Mouse (Mus musculus): Measurements from ENCODE around the gene Zfp148.
"Not testable (repeated sequence)": the region's sequence is repeated elsewhere in the genome, so short reads cannot be mapped to it uniquely, and the experiment has no call there.

The Zfp148 gene

DNA sequence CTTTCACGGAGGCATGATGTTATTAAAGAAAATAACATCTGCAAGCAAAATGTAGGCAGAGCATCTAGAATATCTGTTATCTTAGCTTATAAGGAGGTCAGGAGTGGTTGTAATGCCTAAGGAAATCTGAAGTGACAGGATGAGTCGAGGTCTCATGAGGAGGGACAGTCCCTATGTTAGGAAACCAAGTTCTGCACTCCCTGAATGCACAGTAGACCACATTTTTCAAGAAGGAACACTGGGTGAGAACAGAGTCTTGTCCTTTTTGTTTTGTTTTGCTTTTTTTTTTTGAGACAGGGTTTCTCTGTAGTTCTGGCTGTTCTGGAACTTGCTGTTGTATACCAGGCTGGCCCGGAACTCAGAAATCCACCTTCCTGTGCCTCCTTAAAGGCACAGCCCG lies 1.7 kb downstream of the Zfp148 start:
- DNase-seq: no peak

DNA sequence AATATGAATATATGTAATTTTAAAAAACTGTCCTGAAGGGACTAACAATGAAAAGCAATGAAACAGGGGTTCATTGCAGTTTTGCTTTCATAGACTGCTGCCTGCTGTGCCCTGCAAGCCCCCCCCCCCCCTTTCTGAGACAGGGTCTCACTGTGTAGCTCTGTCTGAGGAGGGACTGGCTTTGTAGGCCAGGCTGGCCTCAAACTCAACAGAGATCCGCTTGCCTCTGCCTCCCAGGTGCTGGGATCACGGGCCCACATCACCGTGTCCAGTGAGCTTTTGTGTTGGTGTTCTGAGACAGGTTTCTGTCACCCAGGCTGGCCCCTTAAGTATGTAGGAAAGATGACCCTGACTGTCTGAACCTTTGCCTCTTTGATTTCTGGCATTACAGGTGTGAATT lies 2.9 kb downstream of the Zfp148 start:
- no peak for DNase-seq

DNA sequence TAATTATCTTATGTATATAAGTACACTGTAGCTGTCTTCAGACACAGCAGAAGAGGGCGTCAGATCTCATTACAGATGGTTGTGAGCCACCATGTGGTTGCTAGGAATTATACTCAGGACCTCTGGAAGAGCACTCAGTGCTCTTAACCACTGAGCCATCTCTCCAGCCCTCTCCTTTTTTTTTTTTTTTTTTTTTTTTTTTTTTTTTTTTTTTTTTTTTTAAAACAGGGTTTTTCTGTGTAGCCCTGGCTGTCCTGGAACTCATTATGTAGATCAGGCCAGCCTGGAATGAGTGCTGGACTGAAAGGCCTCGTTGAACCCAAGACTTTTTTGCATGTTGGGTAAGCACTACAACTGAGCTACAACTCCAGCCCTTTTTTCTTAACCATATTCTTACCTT lies 3.4 kb downstream of the Zfp148 start:
- not testable (repeated sequence) for DNase-seq

DNA sequence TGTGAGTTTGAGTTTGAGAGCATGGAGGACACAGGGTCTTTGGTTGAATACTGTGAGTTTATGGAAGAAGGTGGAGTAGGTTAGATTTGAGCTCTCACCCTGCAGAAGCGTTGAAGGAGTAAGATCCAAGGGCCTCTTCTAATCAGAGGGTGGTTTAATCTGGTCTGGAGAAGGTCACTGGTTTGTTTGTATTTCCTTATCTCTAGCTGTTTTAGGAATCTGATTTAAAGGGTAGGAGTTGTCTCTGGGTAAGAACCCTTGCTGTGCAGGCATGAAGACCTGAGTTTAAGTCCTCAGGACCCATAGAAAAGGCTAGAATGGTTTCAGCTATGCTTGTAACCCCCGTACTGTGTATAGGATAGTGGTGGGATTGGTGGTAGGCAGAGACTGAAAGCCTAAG lies 6.4 kb downstream of the Zfp148 start:
- DNase-seq: no peak

DNA sequence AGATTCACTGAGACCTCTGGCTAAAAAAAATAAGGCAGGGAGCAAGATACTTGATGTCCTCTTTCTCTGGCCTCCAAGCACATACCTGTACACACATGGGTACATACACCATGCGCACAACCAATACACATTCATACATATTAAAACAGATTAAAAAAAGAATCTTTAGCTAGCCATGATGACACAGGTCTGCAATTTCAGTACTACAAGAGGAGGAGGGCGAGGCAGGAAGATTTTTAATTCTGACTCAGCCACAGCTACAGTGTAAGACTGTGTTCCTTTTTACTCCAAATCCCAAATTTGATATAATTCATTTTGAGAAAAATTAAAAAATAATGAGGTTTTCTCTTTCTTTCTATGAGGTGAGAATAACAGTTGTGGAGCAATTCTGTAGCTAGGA lies 6.8 kb downstream of the Zfp148 start:
- no peak for DNase-seq

DNA sequence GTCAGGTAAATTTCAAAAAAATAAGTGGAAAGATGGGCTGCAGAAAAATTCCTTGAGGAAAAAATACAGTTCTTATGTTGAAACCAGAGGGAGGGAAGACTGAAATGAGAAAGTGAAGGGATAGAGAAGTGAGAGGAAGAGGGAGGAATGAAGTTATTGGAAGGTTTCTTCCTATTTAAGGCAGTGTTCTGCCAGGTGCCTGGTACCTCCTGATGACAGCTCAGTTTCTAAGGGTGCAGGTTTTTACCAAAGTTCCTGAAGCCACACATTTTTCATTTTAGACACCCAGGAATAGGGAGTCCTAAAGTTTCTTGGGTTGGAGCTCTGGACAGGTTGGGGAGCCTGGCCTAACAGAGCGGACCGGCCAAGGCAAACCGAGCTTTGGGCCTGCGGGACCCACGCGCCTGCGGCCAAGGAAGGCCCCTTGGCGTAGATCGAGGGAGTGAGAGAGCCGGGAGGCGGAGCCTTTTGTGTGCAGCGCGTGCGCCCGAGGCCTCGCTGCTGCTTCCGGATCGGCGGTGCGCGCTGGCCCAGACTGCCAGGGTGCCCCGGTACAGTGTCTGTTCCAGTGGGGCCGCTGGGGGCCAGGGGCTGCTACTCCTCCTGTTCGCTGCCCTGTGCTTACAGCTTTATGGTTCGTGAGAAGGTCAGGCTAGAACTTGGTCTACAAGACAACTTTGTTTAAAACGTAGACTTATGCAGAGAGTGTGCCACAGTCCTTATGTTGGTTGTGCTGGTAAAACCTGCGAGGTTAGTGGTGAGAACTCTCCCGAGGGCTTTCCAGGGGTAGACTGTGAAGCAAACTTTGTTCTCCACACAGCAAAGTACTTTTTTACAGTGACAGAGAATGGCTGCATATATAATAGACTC lies 19.5 kb downstream of the Zfp148 start:
- DNase-seq: peak; percentile 84

DNA sequence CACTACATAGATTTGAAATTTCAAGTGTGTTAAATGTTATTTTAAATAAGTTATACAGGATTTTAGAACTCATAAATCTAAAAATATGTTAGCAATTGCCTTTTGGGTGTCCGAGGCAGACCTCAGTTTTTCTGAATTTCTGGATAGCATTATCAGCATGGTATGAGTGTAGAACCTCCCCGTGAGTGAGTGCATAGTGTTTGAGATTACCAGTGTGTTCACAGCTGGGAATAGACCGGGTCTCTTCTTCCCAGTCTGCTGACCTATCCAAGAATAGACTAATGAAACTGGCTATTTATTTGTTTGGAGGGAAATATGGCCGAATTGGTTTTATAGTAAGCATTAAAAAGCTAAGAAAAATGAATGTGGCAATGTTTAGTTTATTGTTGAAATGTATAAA lies 20.3 kb downstream of the Zfp148 start:
- peak; percentile 15 for DNase-seq

DNA sequence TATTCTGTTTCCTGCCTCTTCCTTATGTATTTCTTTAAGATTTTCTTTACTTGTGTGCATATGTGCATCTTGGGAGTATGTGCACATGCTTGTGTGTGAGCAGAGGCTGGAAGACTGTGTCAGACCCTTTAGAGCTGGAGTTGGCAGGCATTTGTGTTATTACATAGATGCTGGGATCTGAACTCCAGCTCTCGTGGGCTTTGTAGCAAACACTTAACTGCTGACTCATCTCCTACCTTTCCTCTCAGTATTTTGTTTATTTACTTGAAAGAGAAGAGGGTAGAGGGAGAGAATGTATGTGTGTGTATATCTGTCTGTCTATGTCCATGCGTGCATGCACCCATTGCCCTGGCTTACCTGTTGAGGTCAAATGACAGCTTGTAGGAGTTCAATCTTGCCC lies 22.6 kb downstream of the Zfp148 start:
- DNase-seq: no peak

DNA sequence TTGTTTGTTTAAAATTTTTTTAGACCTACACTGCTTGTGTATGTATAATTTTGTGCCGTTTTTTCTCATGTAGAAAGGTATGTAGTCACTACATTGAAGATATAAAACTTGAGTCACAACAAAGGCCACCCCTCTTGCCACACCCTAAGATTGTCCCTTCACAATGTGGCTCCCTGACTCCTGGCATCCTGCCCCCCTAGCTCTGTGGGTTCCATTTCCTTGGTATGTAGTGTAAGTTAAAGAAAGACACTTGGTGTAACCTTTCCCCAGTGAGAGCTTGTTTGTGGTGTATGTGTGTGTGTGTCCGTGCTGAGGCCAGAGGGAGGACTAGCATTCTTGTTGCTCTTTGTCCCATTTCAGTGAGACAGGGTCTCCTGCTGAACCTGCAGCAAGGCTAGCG lies 23.4 kb downstream of the Zfp148 start:
- no peak for DNase-seq

DNA sequence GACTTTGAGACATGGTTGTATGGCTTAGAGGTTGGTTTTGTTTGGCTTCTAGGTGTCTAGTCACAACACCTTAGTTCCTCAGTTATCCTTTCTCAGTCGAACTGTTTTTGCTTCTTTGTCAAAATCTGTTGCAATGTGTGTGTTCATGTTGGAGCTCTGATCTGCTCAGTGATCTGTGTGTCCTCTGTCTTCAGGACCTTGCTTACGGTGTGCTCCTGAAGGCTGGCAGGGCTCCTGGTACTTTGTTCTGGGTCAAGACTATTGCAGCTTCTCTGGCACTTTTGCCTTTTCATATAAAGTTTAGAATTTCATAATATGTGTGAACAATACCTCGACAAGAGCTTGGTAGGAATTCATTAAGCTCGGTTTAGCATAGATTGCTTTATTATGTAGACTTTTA lies 24.9 kb downstream of the Zfp148 start:
- no peak for DNase-seq

DNA sequence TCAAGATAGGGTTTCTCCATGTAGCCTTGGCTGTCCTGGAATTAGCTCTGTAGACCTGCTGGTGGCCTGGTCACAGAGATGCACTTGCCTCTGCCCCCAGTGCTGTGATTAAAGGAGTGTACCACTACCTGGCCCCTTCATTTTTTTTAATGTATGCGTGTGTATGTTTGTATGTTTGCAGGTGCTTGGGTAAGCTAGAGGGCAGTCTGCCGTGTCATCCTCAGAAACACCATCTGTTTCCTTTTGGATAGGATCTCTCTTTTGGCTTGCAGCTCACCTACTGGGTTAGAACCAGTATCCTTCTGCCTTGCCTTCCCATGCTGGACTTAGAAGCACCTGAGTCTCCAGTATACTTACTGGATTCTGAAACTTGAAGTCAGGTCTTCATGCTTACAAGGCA lies 29.5 kb downstream of the Zfp148 start:
- DNase-seq: no peak

DNA sequence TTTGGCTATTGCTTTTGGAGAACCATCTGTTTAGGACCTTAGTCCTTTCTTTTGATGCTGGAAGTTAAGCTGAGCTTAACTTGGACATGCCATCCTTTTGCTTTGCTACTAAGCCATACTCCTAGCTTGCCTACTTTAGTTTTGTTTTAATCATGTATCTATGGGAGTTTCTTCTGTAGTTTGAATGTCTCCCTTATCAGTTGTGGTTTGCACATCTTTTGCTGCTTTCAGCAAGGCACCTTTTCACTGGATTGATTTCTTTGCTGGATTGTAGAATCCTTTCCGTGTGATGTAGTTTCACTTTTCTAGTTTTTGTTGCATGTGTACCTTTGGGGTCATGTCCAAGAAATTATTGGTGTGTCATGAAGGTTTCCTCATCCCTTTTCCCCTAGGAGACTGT lies 30.0 kb downstream of the Zfp148 start:
- no peak for DNase-seq

DNA sequence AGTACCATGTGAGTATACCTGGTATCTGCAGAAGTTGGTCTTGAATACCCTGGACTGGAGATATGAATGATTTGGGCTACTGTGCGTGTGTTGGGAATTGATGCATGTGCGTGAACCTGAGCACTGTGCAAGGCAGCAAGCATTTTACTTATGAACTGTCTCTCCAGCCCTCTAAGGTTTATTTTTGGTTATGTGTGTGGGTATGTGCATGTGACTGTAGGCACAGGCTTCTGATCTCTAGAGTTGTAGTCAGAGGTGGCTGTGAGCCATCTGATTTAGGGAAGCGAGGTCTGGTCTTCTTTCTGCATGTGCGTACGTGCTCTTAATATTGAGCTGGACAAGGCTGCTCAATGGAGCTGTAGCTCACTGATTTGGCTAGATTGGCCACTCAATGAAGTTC lies 33.6 kb downstream of the Zfp148 start:
- DNase-seq: no peak

DNA sequence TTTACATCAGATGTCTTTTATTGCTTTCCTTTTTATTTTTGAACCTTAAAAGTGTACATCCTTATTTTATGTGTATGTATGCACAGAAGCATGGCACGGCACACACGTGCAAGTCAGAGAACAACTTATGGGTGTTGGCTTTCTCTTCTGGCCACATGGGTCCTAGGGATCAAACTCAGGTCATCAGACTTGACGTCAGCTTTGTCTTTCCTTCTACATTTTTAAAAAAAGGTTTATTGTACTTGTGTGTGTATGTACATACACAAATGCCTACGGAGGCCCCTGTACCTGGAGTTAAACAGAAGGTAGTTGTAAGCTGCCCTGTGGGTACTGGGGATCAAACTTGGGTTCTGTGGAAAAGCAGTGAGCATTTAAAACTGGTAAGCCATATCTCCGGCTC lies 35.0 kb downstream of the Zfp148 start:
- no peak for DNase-seq

DNA sequence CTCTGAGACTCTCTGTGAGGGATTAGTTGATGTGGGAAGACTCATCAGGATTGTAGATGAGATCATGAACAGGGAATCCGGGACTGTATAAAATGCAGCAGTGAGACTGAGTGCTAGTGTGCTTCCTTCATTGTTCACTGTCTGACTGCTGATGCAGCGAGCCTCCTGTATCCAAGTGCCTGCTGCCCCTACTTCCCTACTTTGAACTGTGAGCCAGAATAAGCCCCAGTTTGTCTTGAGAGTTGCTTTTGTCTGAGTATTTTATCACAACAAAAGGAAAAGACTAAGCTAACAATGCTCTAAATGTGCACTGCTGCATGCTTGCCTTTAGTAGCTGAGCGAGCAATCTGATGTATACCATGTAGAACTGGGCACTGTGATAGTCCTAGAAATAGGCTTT lies 47.7 kb downstream of the Zfp148 start:
- no peak for DNase-seq

DNA sequence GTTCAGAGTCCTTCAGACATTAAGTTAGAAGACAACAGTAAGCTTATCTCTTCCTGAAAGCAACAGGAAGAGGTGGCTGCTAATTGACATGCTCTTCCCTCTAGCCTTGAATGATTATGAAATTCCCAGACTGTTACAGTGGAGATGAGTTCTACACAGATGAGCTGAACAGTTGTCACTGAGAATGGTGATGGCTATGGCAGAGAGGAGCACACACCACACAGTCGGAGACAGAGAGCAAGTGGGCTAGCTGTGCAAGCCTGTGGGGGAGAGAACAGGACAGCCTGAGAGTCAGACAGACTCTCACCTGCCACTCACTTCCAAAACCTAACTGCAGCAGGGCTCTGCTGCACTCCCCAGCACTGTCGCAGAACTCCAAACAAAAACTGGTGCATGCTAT lies 51.0 kb downstream of the Zfp148 start:
- no peak for DNase-seq

DNA sequence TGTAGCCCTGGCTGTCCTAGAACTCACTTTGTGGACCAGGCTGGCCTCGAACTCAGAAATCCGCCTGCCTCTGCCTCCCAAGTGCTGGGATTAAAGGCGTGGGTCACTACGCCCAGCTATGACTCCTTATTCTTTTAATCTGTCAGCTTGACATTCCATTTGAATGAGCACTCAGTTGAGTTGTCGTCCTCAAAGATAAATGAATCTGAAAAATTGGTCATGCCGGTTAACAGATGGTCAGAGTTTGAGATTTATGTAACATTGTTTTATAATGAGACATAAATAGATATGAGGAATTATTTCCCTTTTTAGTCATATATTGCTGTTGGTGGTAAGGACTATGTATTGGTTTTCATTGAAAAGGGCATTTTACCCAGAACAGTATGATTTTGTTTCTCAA lies 60.4 kb downstream of the Zfp148 start:
- DNase-seq: no peak

DNA sequence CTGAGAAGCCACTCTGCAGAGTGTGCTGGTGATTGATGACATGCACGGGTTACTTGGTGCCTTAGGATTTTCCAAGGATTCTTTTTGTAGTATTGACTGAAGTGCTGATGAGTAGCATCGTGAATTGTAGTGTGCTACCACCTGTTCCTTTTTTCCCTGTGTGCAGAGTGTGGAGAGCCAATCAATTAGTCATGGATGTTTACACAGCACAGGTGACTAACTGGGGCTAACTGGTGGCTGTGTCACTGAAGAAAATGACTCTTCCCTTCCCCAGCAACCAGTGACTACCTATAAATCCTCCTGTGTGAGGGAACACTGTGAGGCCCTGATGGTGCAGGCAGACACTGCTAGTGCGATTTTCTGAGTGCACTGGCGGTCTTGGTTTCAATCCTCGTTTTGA lies 66.2 kb downstream of the Zfp148 start:
- DNase-seq: no peak

DNA sequence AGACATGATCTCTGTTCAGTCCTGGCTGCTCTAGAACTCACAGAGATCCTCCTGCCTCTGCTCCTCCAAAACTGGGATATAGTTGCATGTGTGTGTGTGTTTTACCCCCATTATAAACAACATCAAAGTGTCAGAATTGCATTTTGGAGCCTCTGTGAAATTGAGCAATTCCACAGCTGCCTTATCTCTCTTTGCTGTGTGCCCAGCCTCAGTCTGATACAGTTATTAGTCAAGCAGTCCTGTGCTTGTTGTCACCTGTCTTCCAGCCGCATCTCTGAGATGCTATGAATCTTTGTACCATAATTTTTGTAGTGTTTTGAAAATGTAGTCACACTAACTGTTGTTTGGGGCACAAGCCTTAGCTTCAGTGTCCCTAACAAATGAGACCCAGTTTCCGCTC lies 73.2 kb downstream of the Zfp148 start:
- no peak for DNase-seq

DNA sequence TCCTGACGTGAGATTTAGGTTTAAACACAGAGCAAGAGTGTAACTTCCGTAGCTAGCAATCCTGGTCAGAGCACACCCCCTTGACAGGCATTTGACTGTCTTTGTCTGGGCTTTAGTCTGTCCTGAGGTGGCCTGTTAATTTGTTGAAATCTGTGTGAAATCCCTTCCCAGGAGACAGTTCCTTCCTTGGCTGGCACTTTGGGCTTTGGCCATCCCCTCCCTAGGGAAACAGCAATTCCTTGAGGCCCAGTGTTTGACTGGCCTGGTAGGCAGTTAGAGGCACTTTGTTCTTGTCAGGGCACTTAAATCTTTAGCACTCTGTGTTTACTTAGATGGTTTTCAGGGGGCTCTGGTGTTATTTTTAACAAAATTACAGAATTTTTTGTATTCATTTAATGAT lies 73.7 kb downstream of the Zfp148 start:
- DNase-seq: no peak

DNA sequence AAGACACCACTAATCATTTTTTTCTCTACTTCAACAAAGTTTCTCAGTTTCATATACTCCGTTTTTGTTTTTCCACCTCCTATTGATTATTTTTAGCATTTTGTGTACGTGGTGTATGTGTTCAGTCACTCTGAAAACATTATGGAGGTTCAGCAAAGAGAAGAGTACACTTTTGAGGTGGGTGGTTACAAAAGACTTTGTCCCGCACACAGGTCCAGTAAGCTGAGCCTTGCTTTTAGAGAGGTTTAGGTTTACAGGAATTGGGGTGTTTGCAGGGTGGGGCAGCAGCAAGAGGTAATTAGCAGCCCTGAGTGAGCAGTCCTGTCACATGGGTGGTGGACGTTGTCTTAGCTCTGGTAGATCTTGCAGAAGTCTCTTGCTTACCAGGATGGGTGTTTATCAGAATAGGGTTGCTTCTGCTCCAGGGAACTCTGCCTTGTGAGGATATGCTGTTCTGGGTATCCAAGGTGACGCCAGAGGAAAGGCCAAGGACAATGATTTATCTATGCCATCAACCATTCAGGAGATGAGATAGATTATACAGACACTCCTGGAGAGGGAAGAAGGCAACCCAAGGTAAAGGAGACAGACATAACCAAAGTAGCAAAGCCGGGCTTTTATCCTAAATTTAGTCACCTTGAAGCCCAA lies 74.8 kb downstream of the Zfp148 start:
- no peak for DNase-seq

DNA sequence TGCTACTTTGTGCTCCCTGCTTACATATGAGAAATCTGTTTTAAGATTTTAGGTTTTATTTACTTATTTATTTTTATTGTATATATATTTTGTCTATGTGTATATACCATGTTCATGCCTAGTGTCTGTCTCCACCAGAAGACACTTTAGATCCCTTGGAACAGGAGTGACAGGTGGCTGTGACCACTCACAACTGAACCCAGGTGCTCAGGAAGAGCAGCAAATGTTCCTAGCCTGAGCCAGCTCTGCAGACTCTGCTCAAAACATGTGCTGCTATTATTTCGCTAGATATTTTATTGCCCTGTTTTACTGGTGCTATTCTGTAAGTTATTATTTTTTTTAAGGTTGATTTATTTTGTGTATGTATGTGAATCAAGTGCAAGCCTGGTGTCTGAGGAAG lies 78.5 kb downstream of the Zfp148 start:
- no peak for DNase-seq

DNA sequence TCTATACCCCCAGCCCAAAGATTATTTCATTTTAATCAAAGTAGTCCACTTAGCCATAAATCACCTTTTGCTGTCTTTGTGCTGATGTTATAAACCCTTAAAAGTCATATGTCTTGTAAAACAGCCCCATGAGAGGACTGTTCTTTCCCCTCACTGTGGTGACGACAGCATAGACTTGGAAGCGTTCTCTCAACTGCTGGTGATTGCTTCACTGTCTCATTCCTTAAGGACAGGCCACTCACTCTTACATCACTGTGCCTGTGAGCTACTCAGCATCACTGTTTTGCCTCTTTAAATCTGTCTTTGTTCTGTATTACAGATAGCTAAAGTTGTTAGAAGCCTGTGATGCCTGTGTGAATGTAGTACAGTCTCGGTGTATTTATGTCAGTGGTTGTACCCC lies 80.8 kb downstream of the Zfp148 start:
- no peak for DNase-seq

DNA sequence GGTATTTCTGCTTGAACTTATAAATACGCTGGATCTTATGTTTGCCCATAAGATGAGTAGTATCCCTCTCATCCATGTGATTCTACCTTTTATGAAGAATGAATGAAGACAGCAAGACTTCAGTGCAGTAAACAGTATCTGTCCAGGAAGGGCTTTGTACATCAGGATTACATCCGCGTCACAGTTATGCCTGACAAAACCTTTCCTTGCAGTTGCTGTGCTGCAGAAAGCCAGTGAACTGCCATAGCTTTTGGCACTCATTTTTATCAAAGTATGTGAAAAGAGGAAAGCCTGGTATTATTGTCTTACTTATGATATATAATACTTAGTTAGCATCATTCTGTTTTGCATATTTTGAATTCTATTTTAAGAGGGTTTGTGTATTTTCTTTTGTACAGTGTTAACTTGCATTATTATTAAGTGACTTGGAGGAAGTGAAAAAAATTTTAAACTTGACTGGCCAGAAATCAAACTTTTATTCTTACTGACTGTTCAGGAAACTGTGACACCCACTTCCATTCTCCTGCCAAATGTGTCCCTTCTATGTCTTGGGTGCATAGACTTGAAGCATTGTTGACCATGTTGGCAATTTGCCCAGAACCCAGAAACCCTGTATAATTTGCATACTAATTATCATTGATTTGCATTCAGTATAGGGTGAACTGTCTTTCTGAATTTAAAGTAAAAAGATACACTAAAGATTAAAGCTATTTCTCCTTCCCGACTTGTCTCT lies 84.0 kb downstream of the Zfp148 start:
- no peak for DNase-seq

Data from liver (tissue).